Mouse (Mus musculus) layer of hippocampus, adult 9-11 months (tissue): ENCODE data around the gene Agps.
A peak's percentile ranks its signal among the peaks of the same experiment; 100 is the strongest.

Source experiments
- DNase-seq: peaks from one replicate; pipeline ENCODE4 v3.0.0; 2022

Gene Agps

DNA sequence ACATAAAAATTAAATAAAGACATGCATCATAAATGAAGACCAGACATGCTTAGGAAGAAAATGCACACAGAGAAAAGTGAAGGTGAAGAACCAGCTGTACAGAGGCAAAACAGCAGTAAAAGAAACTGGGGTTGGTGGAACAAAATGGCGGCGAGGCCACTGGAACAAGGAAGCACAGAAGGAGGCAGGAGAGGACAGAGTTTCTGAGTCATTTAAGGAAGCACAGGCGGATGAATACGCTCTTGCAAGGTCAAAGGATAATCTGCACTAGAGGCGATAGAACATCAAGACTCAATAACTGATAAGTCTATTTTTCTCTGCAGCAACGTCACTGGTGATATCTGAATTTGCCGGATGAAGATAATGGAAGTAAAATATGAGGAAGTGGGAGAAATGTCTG lies 1.7 kb upstream of the Agps start:
- no peak for DNase-seq

DNA sequence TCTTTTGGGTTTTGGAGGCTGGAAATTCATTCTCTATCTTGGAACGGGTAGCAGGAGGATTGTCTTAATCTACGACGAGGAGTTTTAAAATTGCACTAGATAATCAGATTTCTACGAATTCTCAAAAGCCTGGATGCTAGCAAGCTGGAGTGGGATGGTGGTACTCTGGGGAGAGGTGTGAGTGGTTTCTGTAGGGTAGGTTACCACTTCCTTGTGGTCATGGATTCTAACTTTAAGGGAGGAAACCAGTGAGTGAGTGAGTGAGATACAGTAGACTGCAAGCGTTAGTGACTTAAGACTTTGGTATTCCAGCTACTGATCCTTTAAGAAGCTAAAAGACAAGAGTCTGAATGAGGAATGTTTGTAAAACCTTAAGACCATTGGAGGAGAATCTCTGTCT lies 804 bp downstream of the Agps start:
- no peak for DNase-seq

DNA sequence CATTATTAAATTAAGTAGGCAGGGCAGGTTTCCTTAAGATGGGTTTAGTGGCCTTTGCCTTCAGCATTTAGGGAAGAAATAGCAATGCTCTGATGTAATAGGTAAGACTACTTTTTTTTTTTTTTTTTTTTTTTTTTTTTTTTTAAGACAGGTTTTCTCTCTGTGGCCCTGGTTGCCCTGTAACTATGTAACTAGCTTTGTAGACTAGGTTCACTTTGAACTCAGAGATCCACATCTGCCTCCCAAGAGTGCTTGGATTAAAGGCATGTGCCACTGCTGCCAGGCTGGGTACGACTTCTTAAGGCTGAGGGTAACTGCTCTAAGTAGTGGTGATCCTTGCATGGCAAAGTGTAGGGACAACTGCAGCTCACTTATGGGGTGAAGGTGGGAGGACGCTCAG lies 2.5 kb downstream of the Agps start:
- no peak for DNase-seq

DNA sequence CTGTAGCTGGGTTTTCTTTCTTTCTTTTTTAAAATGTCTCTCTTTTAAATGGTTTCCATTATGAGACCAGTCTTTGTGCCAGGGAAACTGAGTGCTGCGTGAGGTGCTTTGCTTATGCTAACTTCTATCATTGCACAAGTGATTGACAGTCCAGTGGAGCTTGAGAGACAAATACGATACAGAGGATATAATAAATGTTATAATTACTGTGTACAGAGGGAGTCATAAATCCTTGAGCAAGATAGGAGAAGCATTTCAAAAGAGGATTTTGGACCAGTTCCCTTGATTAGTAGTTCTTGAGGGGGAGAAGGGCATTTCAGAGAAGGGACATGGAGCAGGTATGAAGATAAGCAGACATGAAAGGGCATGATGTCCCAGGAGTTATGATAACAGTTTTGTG lies 10.3 kb downstream of the Agps start:
- DNase-seq, result no peak

DNA sequence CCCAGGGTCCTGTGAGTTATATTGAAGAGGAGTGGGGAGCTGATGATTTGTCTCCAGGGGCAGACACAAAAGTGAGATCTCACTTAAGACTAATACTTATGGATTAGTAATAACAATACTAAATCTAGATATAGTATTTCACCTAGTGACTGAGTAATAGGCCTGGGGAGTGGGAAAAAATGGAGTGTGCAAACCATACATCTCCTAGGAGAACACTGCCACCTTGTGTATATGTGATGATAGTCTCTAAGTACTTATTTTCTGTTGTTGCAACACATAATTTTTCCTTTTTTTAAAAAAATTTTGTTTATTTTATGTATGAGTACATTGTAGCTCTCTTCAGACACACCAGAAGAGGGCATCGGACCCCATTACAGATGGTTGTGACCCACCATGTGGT lies 15.7 kb downstream of the Agps start:
- DNase-seq, result no peak

DNA sequence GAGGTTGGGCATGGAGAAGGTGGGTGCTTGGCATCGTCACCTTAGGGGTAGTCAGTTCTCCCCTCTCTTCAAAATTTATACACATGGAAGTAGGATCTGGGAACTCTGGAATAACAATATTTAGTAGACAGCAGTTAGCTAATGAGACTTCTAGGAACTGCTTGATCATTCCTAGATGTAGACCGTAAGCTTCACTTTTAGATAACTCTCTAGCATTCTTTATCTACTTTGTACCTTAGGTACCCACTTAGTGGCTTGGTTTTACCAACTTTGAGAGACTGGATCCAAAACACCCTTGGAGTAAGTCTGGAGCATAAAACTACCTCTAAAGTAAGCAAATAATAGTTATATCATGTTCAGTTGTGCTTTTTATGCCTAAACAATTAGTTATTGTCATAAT lies 20.5 kb downstream of the Agps start:
- no peak for DNase-seq

DNA sequence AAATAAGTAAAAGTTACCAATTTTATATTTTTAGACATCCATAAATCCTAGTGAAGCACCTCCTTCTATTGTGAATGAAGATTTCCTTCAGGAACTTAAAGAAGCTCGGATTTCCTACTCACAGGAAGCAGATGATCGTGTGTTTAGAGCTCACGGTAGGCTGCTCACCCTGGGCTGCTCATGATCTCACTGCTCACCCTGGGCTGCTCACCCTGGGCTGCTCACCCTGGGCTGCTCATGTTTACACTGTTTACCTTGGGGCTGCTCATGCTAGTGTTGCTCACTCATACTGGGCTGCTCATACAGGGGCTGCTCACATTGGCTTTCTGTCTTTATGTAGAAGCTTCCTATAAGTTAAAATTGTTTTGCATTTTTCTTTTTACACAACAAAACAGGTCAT lies 22.2 kb downstream of the Agps start:
- no peak for DNase-seq

DNA sequence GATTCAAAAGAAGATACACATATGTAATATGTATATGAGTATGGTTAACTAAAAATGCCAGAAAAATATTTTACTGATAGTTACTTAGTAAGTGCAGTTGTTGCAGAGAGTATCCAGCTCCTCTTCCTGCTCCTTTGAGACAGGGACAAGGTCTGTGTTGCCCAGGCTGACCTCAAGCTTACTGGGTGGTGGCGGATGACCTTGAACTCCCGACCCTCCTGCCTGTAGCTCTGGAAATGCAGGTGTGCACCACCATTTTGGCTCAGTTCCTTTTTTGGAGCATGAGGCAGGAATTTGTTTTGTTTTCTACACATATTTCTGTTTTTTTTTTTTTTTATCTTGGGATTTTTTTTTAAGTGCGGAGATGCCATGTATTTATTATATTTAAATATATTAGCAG lies 29.1 kb downstream of the Agps start:
- no peak for DNase-seq

DNA sequence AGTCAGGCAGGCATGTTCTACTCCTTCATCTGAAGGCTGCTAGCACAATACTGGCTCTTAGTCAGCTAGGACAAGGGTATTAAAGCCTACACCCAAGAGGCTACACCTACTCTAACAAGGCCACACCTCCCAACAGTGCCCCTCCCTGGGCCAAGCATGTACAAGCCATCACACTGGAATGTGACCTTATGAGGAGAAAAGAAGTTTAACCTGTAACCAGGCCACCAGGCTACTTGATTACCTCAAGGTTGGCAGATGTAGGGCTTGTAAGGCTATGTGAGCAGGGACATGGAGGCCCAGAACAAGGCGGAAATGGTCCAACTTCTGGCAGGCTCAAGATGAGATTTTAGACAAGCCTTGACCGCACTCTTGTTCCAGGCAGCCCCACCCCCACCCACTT lies 37.6 kb downstream of the Agps start:
- DNase-seq, result no peak

DNA sequence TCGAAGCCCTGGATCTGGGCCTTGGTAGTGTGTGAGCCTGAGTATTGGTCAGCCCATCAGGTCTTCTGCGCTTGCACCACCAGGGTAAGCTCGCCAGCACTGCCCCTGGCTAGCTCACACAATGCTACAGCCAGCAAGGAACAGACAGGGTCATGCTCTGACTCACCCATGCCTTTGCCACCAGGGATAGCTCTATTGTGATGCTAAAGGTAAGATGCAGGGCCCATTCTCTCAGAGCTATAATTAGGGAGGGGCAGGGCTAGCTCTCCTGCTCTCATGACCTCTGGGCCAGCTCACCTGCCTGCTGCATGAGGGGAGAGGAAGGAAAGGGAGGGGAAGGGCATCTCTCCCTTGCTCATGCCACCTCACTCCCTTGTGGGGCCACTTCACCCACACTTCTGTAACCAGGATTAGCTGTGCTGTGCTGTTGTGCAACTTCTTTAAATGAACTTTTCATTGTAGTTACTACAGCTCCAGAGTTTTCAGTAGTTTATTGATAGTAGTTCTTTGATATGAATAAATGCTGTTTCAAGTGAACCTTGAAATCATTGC lies 42.1 kb downstream of the Agps start:
- no peak for DNase-seq

DNA sequence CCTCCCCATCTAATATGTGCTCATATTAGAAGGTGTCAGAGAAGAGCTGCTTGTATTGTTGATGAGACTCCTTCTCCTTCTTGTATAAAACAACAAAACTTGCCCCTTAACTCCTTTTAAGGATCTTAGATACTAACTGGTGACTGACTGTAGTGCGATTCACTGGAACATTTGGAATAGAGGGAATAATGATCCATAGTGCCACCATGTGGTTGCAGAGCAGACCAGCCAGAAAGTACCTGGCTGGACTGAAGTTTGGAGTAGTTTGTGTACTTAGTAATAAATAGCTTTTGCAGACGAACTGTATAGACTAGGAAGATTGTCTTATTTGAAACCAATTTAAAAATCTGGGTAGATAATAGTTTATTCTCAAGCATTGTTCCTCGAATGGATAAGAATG lies 47.8 kb downstream of the Agps start:
- no peak for DNase-seq

DNA sequence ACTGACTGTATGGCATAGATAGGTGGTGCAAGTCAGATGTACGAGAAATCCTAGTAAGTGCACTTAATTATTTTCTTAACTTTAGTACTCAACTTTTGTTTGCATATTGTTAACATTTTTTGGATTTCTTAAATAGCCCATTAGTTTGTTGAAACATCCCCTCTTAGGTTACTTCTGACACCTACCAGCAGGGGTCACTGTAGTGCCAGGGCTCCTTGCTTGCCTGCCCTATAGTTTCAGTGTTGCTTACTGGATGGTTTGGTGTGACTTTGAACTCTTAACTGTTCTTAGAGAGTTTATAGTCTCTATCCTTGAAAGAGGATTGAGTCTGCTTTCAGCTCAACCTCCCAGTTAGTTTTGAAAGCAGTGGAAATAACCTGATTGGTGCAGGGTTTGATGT lies 51.6 kb downstream of the Agps start:
- peak; percentile 17 for DNase-seq

DNA sequence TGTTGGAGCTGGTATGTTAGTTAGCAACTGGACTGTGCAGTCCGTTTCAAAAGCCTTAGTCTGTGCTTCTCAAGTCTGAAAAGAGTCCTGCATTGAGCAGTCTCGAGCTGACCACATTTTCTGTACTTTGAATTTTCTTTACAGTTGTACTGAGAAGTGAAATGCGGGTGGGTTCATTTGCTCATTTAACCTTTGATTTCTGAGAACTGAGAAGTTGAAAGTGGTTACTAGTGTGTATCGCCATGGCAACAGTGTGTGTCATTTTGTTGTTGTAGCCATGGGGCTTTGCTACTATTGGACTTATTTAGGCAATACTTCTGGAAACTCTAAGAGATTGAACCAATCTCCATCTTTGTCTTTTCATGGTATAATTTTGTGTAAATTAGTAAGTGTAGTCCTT lies 60.0 kb downstream of the Agps start:
- no peak for DNase-seq

DNA sequence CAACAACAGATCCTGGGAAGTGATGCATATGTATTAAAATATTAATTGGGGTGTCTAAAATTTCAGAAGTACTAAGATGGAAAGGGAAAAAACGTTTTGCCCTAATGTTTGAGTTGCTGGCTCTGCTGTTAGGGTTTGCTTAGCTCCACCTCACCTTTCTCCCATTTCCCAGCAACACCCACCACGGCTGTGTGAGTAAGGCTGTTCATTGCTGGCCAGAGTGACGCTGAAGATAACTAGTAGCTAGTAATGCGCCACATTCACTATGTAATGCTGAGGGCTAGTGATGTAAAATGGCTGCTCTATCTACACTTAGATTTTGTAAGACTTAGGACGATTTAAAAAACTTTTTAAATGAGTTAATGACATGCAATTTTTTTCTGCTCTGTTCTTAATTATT lies 63.7 kb downstream of the Agps start:
- DNase-seq, result no peak

DNA sequence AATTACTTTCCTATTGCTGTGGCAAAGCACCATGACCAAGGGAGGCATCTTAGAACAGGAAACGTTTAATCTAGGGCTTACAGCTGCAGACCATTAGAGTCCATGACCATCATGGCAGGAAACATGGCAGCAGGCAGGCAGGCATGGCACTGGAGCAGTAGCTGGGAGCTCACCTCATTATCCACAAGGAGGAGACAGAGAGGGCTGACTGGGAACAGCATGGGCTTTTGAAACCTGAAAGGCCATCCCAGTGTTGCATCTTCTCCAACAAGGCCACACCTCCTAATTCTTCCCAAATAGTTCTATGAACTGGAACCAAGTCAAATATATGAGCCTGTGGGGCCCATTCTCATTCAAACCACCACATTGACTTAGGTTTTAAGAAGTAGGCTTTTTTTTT lies 68.3 kb downstream of the Agps start:
- no peak for DNase-seq

DNA sequence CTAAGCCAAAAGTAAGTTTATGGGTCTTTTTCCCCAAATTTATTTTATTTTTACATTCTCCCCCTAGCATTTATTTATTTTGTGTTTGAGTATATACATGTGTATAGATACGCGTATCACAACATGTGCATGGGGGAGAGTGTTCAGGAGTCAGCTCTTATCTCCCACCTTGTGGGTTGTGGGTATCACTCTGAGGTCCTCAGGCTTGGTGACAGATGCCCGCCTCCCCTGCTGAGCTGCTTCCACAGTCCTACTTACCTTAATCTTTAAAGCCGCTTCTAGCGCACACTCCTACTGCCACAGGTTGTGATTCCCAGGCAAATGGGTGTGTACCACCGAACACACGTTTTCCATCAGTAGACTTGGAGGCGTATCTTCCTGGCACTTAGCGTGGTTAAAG lies 69.9 kb downstream of the Agps start:
- no peak for DNase-seq

DNA sequence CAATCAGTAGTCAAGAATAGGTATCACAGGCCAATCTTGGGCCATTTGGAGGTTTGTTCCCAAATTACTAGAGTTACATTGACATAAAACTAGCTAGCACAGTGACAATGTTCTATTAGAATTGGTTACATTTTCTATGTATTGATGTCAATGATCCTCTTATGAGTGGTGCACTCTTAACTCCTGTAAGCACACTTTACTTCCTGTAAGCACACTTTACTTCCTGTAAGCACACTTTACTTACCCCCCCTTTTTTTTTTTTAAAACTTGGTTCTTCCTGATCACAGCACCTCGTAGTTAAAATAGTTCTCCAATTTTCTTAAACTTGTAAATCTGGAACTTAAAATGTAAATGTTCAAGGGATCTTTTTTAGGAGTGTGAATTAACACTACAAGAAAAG lies 75.2 kb downstream of the Agps start:
- no peak for DNase-seq

DNA sequence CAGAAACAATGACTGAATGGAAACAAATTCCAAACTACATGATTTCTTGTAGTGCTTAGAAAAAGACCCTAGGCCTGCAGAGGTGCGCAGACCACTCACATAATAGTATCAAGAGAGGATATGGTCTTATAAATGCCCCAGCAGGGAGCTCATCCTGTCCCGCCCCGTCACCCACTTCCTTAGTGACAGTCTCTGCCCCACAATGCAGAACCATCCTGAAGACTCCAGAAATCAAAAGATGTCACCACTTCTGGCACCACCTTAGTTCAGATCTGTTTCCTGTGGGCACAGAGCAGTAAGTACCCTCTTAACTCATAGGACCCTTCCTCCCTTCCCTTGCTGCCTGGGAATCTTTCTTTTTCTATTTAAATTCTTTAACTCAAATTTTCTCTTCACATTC lies 83.1 kb downstream of the Agps start:
- DNase-seq, result no peak

DNA sequence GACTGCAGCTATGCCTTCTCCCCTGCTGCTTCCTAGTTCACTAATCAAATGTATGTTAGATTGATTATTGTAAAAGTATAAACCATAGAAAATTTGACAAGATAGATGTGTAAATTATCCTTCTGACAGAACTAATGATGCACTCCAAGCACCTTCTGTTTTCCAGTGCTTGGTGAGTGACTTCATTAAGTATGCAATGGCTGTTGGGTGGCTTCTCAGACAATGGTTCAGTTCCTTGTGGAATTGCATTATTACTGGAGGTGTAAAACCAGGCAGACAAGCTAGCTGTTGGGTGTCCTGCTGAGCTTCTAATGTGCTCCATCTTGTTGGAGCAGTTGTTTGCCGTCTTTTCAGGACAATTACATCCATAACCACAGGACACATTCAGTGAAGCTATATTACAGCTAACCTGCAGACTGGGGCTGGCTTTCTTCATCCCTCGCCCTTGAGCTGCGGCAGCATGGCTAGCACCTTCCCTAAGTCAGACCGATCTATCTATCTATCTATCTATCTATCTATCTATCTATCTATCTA lies 91.9 kb downstream of the Agps start:
- no peak for DNase-seq

DNA sequence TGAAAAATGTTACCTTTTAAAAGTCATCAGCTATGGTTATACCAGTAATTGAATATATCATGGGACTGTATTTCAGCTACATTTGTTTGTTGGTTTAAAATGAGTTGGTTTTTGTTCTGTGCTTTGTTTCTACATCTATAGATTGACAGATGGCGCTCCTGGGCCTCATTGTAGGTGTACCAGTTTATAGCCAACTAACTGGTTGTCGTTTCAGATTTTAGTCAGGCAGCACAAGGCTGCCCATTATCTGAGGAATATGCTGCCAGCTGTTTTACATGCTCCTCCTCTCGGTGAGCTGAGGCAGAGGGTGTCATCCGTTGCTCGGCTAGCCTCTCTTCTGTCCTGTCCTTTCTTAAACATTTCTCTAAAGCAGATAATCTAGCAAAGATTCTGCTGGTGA lies 94.1 kb downstream of the Agps start:
- DNase-seq, result no peak

DNA sequence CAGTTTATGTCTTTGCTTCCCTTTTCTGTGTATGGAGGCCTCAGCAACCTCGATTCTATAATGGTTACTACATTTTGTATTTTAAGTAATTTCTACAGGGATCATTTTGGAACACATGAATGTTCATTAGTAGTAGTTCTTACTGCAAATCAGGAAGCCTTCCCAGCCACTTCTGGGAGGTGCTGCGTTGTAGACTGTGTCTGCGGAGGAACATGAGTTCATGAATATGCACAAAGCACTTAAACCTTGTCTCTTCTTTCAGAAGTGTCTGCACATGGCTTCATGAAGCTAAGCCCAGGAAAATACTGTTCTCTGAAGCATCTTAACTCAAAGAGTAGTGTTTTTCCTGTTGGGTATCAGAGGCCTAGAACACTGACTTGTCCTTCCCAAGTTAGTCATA lies 96.0 kb downstream of the Agps start:
- no peak for DNase-seq

DNA sequence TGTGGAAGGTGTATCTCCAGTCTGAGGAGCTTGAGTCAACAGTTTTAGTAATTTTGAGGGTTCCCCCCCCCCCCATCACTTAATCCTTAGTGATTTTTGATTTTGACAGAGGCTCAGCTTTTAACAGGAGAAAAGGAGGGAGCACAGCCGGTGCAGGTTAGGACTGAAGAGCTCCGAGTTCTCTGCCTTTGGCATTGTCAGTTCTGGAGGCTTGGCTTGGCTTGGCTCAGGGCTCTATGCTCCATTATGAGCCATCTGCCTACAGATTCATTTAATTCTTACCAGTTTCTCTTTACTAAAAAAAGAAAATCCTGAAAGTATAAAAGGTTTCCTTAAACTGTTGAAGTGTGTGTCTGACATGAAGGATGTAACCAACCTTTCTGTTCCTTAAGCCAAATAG lies 97.2 kb downstream of the Agps start:
- DNase-seq, result no peak

DNA sequence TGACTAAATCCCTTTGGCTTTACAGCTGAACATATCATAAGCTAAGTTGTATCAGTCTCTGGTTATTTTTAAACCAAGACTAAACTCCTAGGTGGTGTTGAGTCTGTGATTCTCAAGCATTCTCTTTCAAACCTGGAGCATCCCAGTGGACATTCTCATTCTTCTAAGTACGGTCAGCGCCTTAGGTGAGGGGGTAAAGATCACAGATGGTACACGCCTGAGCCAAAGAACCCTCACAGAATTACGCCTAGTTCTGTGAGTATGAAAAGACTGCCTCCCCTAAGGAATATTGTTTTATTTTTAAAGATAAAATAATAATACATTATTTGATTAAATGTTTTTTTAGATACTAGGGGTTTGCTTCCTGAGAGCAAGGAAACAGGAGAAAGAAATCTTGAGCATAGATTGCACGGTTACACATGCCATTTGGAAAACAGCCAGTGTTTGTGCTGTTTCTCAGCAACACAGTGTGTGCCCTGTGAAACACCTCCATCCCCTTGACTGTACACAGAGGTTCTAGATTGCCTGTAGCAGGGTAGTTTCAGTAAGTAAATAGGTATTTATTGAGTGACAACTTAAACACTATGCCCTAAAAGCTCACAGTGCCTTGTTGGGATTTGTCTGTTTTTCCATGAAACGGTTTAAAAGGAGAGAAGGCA lies 97.9 kb downstream of the Agps start:
- no peak for DNase-seq

DNA sequence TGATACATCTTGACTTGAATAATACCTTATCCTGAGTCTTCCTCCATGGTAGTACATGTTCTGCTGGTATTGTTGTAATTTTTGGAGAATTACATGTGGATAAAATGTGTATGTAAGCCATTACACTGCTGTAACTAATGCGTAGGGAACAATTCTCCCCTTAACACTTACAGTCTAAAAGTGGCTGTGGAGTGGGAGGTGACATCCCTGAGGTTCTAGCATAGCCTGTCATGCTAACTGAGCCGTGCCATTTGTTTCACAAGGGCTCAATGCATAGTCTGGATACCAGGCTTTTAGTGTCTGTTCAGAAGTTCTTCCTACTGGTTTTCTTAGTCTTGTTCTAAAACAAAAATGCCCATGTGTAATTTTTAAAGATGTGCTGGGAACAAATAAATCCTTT lies 99.0 kb downstream of the Agps start:
- no peak for DNase-seq

DNA sequence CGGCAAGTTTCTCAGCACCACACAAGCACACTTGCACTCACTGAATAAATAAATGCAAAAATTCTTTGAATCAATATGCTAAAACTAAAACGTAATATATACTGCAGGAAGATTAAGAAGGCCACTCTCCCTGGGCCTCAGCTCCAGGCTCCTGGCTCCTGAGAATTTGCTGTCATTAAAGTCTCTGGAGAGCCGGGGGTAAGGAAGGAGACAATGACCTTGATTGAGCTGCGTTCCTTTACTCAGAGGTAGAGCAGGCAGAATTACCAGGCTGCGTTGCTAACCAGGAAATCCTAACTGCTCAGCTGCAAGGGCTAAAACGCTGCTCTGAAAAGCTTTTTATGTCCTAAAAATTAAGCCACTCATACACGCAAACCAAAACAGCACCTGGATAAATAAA lies 101.6 kb downstream of the Agps start:
- DNase-seq, result no peak
